Mouse (Mus musculus) kidney, postnatal 0 days (tissue): ENCODE results near the gene Zfp386. TPM values are rescaled to one million over a fixed set of nuclear protein-coding genes. Genes with fewer than 3 reads are reported as not detected.
A peak's percentile ranks its signal among the peaks of the same experiment; 100 is the strongest.

Source experiments
- ATAC-seq: fragments of 200-750 bp; cut with Nextera tagmentation; replicated peaks from 2 replicates; pipeline ENCODE4 v1.8.0; 2017; ENCODE audit warnings: low read depth, moderate number of reproducible peaks, moderate TSS enrichment, moderate library complexity; ENCODE audit not compliant: low FRiP score
- DNase-seq: peaks from one replicate; pipeline ENCODE4 v3.0.0-alpha.2; 2016; ENCODE audit warnings: low spot score
- H3K27ac ChIP-seq: fragments of 300-500 bp; sonication (generic); 2 replicates; pipeline ENCODE4 v1.5.1; 2014; ENCODE audit warnings: mild to moderate bottlenecking
- H3K27me3 ChIP-seq: fragments of 300-500 bp; sonication (generic); 2 replicates; pipeline ENCODE4 v1.6.1; 2014; ENCODE audit warnings: low read length, mixed read lengths; ENCODE audit not compliant: insufficient read depth
- H3K36me3 ChIP-seq: fragments of 300-500 bp; sonication (generic); 2 replicates; pipeline ENCODE4 v1.6.1; 2014; ENCODE audit warnings: low read length, mixed read lengths; ENCODE audit not compliant: insufficient read depth
- H3K4me1 ChIP-seq: fragments of 300-500 bp; sonication (generic); replicated peaks from 2 replicates; pipeline ENCODE4 v1.6.1; 2014; ENCODE audit warnings: antibody characterized with exemption, low read length, mixed read lengths; ENCODE audit not compliant: insufficient read depth
- H3K4me2 ChIP-seq: fragments of 300-500 bp; sonication (generic); 2 replicates; pipeline ENCODE4 v1.6.1; 2014; ENCODE audit warnings: mild to moderate bottlenecking, low read length, moderate library complexity, mixed read lengths
- H3K4me3 ChIP-seq: fragments of 300-500 bp; sonication (generic); replicated peaks from 2 replicates; pipeline ENCODE4 v1.5.1; 2014; ENCODE audit warnings: low read depth, low read length
- H3K9ac ChIP-seq: fragments of 300-500 bp; sonication (generic); 2 replicates; pipeline ENCODE4 v1.6.1; 2014; ENCODE audit warnings: low read depth, low read length
- H3K9me3 ChIP-seq: fragments of 300-500 bp; sonication (generic); replicated peaks from 2 replicates; pipeline ENCODE4 v1.6.1; 2016; ENCODE audit warnings: low read length, inconsistent platforms, mixed read lengths
- CTCF ChIP-seq: IDR thresholded peaks from 2 replicates; pipeline ENCODE4 v1.5.1; 2016; ENCODE audit warnings: antibody characterized with exemption, low read depth, mild to moderate bottlenecking, moderate library complexity
- WGBS: fragments of 180-500 bp; shearing (Covaris S2); extraction: QIAGEN DNeasy Blood & Tissue Kit; methylation state at CpG from one replicate; pipeline ENCODE4 v1.1.7; 2014; 5-methylcytosine and 5-hydroxymethylcytosine counted together
- polyA plus RNA-seq: library from polyadenylated mRNA; unstranded; fragments of >200 nt; fragmentation: Nextera tagmentation; extraction: Ambion mirVana; gene quantifications from 2 replicates; pipeline ENCODE4 v1.2.1, GENCODE M21; 2015

The Zfp386 gene
- polyA plus RNA-seq, 1 experiment from 2014 or later: 47.0 TPM

DNA sequence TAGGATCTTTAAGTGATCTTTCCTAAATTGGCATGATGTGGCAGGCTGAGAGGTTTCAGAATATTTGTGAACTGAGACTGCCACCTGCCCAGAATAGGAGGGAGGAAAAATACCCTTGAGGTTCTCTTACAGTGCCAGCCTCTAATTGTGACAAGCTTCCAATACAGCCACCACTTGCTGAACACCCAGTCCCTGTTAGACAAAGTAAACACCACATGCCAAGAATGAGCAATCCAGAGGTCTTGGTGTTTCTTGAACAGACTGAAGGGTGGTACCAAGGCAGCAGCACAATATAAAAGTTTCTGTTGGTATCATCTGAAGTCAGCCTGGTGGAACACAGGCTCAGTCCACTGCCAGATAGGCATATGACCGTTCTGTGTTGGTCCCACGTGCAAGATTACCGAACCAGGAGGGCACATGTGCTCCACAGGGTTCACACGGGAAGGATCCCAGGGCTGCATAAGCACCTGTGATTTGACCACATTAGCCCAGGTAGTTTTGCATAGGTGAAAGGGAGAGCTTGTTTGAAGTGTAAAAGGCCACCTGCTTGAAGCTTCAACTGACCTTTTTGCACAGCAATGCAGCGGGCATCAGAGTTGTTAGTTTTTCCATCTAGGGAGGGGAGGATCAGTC is 14.2 kb downstream of the Zfp386 start:
- peaks cover 31% of the 10 kb centered on the region for H3K36me3 ChIP-seq
- H3K4me2 ChIP-seq: no peak overlapping the region
- H3K27me3 ChIP-seq: no peaks in the 10 kb centered on the region
- no peak overlapping the region for H3K9ac ChIP-seq
- DNase-seq: no peak
- no peaks in the 10 kb centered on the region for H3K4me1 ChIP-seq
- H3K27ac ChIP-seq: no peak overlapping the region
- peaks cover 22% of the 10 kb centered on the region for H3K9me3 ChIP-seq
- H3K4me3 ChIP-seq: no peak overlapping the region
- no peak for ATAC-seq
- no peak for TF ChIP-seq CTCF
- 97% methylated on average over 5 of the region's 5 CpGs for WGBS

DNA sequence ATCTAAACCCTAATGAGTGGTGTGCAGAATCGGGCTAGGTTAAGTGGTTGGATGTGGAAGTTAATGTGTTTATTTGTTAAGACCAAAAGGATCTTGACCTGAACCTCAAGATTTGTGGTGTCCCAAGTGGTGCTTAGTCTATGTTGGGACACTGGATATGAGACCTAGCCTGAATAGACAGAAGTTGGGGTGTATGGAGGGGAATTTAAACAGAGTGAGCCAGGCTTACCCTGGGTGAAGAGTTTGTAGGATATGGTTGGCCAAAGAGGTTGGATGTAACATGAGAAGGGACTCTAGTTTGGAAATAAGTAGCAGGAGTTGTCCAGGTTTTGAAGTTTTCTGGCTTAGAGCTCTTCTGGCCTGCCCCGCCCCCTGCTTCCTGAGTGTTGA is 14.7 kb downstream of the Zfp386 start:
- no peak for ATAC-seq
- peaks cover 22% of the 10 kb centered on the region for H3K9me3 ChIP-seq

GRCm38 (mm10) chr12:116063020-116063419 is 15.5 kb downstream of the Zfp386 start:
- H3K27me3 ChIP-seq: no peaks in the 10 kb centered on the region
- no peaks in the 10 kb centered on the region for H3K4me1 ChIP-seq
- no peak for TF ChIP-seq CTCF
- H3K9me3 ChIP-seq: peaks cover 22% of the 10 kb centered on the region
- H3K36me3 ChIP-seq: peaks cover 23% of the 10 kb centered on the region
- no peak; the same call in 1 of the 2 replicates for ATAC-seq
- H3K27ac ChIP-seq: no peak overlapping the region
- 94% methylated on average over 4 of the region's 4 CpGs for WGBS
- no peak for DNase-seq
- H3K9ac ChIP-seq: no peak overlapping the region
- no peak overlapping the region for H3K4me2 ChIP-seq
- no peak overlapping the region for H3K4me3 ChIP-seq

More for the DNA sequence above, 14.7 kb downstream of the Zfp386 start:
- TF ChIP-seq CTCF: no peak
- WGBS: 100% methylated on average over 2 of the region's 2 CpGs
- Histone ChIP-seq H3K27me3 (no peaks in the 10 kb centered on the region), H3K9ac (no peak overlapping the region), H3K4me2 (no peak overlapping the region), H3K36me3 (peaks cover 26% of the 10 kb centered on the region), H3K4me3 (no peak overlapping the region), H3K27ac (no peak overlapping the region), H3K4me1 (no peaks in the 10 kb centered on the region)
- DNase-seq: no peak

- Histone ChIP-seq H3K4me3 (no peak overlapping the region), H3K9ac (no peak overlapping the region), H3K4me1 (no peaks in the 10 kb centered on the region), H3K9me3 (no peaks in the 10 kb centered on the region), H3K36me3 (no peaks in the 10 kb centered on the region), H3K27me3 (no peaks in the 10 kb centered on the region; the same call in 1 of the 2 replicates), H3K27ac (no peak overlapping the region), H3K4me2 (no peak overlapping the region)
- 22% methylated on average over 3 of the region's 3 CpGs for WGBS
- ATAC-seq (peak; percentile 87), DNase-seq (peak; percentile 67)
- peak; percentile 80 for TF ChIP-seq CTCF
These were observed 23.5 kb downstream of the Zfp386 start for GRCm38 (mm10) chr12:116071023-116071422.

DNA sequence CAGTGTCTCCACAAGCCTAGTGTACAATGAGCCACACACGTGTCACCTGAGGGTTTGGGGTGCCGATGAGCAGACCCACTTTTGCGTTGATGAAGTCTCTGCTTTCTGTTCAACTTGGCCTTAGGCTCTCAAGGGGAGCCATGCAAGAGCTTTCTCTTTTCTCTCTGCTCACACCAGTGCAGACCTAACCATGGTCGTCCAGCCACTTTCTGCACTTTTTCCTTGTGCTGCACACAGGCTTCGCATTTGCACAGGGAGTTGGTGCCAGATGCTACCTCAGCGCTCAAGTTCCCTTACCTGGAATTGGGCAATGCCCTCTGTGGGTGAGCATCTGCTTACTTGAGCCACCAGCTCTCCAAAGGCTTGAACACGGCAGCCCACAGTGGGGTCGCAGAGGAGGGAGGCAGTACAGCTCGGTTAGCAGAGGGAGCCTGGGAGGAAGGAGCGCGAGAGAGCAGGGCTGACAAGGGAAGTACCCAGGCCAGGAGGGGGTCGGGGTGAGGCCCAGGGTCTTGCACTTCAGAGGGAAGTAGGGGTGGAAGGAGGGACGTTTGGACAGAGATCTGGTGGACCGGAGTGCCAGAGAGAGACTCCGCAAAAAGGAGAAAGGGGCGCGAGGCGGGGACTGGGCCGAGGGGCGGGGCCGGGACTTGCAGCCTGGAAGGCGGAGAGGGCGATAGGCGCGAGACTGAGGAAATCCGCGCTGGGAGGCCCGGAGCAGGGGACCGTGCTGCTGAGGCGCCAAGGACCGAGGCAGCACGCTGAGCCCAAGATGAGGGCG is 29.7 kb downstream of the Zfp386 start, which contains the start of gene Vipr2:
Gene Vipr2, plus strand, starts transcription at position 653 of the 781 bp plus-strand sequence.
- peak; percentile 87 for ATAC-seq
- Histone ChIP-seq H3K9me3 (no peaks in the 10 kb centered on the region), H3K9ac (peak within 1 kb of the TSS; percentile 44; the same call in 1 of the 2 replicates), H3K4me2 (peak within 1 kb of the TSS; percentile 91), H3K4me1 (0 out of 2 replicates have a peak, but pooled peaks cover 5% of the 10 kb centered on the region), H3K27me3 (peaks cover 3% of the 10 kb centered on the region; the same call in 1 of the 2 replicates), H3K36me3 (no peaks in the 10 kb centered on the region), H3K27ac (no peak within 1 kb of the TSS), H3K4me3 (peak within 1 kb of the TSS; percentile 50)
- TF ChIP-seq CTCF: no peak
- WGBS: 6% methylated on average over 32 of the region's 33 CpGs
- peak; percentile 66 for DNase-seq

- Histone ChIP-seq H3K4me2 (peak overlapping the region; percentile 91), H3K27me3 (peaks cover 3% of the 10 kb centered on the region; the same call in 1 of the 2 replicates), H3K9ac (peak overlapping the region; percentile 44; the same call in 1 of the 2 replicates), H3K4me1 (0 out of 2 replicates have a peak, but pooled peaks cover 5% of the 10 kb centered on the region), H3K36me3 (no peaks in the 10 kb centered on the region), H3K9me3 (no peaks in the 10 kb centered on the region), H3K4me3 (peak overlapping the region; percentile 50), H3K27ac (no peak overlapping the region)
- ATAC-seq: peak; percentile 39; the same call in 1 of the 2 replicates
- DNase-seq: no peak
- WGBS: under 1% methylated on average over 24 of the region's 24 CpGs
- TF ChIP-seq CTCF: no peak
These were observed 30.4 kb downstream of the Zfp386 start for GRCm38 (mm10) chr12:116077855-116078366.
